Mouse (Mus musculus): Measurements from ENCODE around the gene Fam213b. TPM values are rescaled to one million over a fixed set of nuclear protein-coding genes. Genes with fewer than 3 reads are reported as not detected.

Gene Fam213b
- polyA plus RNA-seq, 1 experiment from 2014 or later = 62.9 TPM

GRCm38 (mm10) chr4:154911644-154912043 is 12.7 kb upstream of the Fam213b start:
- Histone ChIP-seq H3K27me3 (ENCODE audit: control insufficient read depth, insufficient read depth, low read length) (no peaks in the 10 kb centered on the region), H3K36me3 (ENCODE audit: control insufficient read depth, insufficient read depth) (no peaks in the 10 kb centered on the region), H3K4me3 (ENCODE audit: low read length) (no peak overlapping the region), H3K4me2 (ENCODE audit: low read depth, low read length) (no peak overlapping the region), H3K9me3 (replicated peaks; ENCODE audit: control insufficient read depth, low read length) (no peaks in the 10 kb centered on the region), H3K9ac (ENCODE audit: low read length) (no peak overlapping the region), H3K27ac (ENCODE audit: low read length) (no peak overlapping the region), H3K4me1 (ENCODE audit: control insufficient read depth, insufficient read depth, low read length) (0 out of 2 replicates have a peak, but pooled peaks cover 3% of the 10 kb centered on the region)
- no peak for ATAC-seq (replicated peaks; ENCODE audit: extremely low read depth, insufficient read depth, low FRiP score)
- 51% methylated on average over 2 of the region's 2 CpGs for WGBS

- Histone ChIP-seq H3K9ac (ENCODE audit: low read length) (no peak overlapping the region), H3K27me3 (ENCODE audit: control insufficient read depth, insufficient read depth, low read length) (no peaks in the 10 kb centered on the region), H3K4me1 (ENCODE audit: control insufficient read depth, insufficient read depth, low read length) (0 out of 2 replicates have a peak, but pooled peaks cover 3% of the 10 kb centered on the region), H3K27ac (ENCODE audit: low read length) (no peak overlapping the region), H3K9me3 (replicated peaks; ENCODE audit: control insufficient read depth, low read length) (no peaks in the 10 kb centered on the region), H3K4me3 (ENCODE audit: low read length) (no peak overlapping the region), H3K4me2 (ENCODE audit: low read depth, low read length) (no peak overlapping the region), H3K36me3 (ENCODE audit: control insufficient read depth, insufficient read depth) (no peaks in the 10 kb centered on the region)
- no peak for ATAC-seq (replicated peaks; ENCODE audit: extremely low read depth, insufficient read depth, low FRiP score)
- 28% methylated on average over 15 of the region's 15 CpGs for WGBS
Observed at GRCm38 (mm10) chr4:154910606-154911522, 11.9 kb upstream of the Fam213b start.

GRCm38 (mm10) chr4:154908490-154908889 is 9.6 kb upstream of the Fam213b start:
- WGBS = 74% methylated on average over 5 of the region's 5 CpGs
- no peak for ATAC-seq (replicated peaks; ENCODE audit: extremely low read depth, insufficient read depth, low FRiP score)

GRCm38 (mm10) chr4:154907833-154908232 is 8.9 kb upstream of the Fam213b start:
- Histone ChIP-seq H3K9ac (ENCODE audit: low read length) (peak overlapping the region; percentile 34), H3K4me3 (ENCODE audit: low read length) (no peak overlapping the region), H3K27ac (ENCODE audit: low read length) (no peak overlapping the region), H3K4me1 (ENCODE audit: control insufficient read depth, insufficient read depth, low read length) (0 out of 2 replicates have a peak, but pooled peaks cover 4% of the 10 kb centered on the region), H3K9me3 (replicated peaks; ENCODE audit: control insufficient read depth, low read length) (no peaks in the 10 kb centered on the region), H3K27me3 (ENCODE audit: control insufficient read depth, insufficient read depth, low read length) (no peaks in the 10 kb centered on the region), H3K4me2 (ENCODE audit: low read depth, low read length) (peak overlapping the region; percentile 23; the same call in 1 of the 2 replicates), H3K36me3 (ENCODE audit: control insufficient read depth, insufficient read depth) (no peaks in the 10 kb centered on the region)
- peak; percentile 56; the same call in 1 of the 2 replicates for ATAC-seq (replicated peaks; ENCODE audit: extremely low read depth, insufficient read depth, low FRiP score)
- WGBS = 40% methylated on average over 17 of the region's 17 CpGs

More at GRCm38 (mm10) chr4:154908490-154908889, 9.6 kb upstream of the Fam213b start:
- H3K4me2 ChIP-seq (ENCODE audit: low read depth, low read length) = no peak overlapping the region
- 0 out of 2 replicates have a peak, but pooled peaks cover 4% of the 10 kb centered on the region for H3K4me1 ChIP-seq (ENCODE audit: control insufficient read depth, insufficient read depth, low read length)
- no peaks in the 10 kb centered on the region for H3K9me3 ChIP-seq (replicated peaks; ENCODE audit: control insufficient read depth, low read length)
- H3K4me3 ChIP-seq (ENCODE audit: low read length) = no peak overlapping the region
- no peaks in the 10 kb centered on the region for H3K27me3 ChIP-seq (ENCODE audit: control insufficient read depth, insufficient read depth, low read length)
- H3K9ac ChIP-seq (ENCODE audit: low read length) = no peak overlapping the region
- no peaks in the 10 kb centered on the region for H3K36me3 ChIP-seq (ENCODE audit: control insufficient read depth, insufficient read depth)
- H3K27ac ChIP-seq (ENCODE audit: low read length) = no peak overlapping the region

- Histone ChIP-seq H3K27me3 (ENCODE audit: control insufficient read depth, insufficient read depth, low read length) (no peaks in the 10 kb centered on the region), H3K9me3 (replicated peaks; ENCODE audit: control insufficient read depth, low read length) (no peaks in the 10 kb centered on the region), H3K9ac (ENCODE audit: low read length) (peak overlapping the region; percentile 50), H3K4me3 (ENCODE audit: low read length) (peak overlapping the region; percentile 51), H3K27ac (ENCODE audit: low read length) (0 out of 2 replicates have a peak overlapping the region, but pooled peaks have one; percentile 29), H3K4me2 (ENCODE audit: low read depth, low read length) (peak overlapping the region; percentile 71), H3K36me3 (ENCODE audit: control insufficient read depth, insufficient read depth) (no peaks in the 10 kb centered on the region), H3K4me1 (ENCODE audit: control insufficient read depth, insufficient read depth, low read length) (peaks cover 6% of the 10 kb centered on the region)
- peak; percentile 87 for ATAC-seq (replicated peaks; ENCODE audit: extremely low read depth, insufficient read depth, low FRiP score)
- WGBS = 1% methylated on average over 16 of the region's 16 CpGs
Observed at GRCm38 (mm10) chr4:154904185-154905071, 5.5 kb upstream of the Fam213b start.

GRCm38 (mm10) chr4:154902371-154902770 is 3.4 kb upstream of the Fam213b start:
- H3K4me3 ChIP-seq (ENCODE audit: low read length) = no peak overlapping the region
- no peak overlapping the region for H3K9ac ChIP-seq (ENCODE audit: low read length)
- H3K9me3 ChIP-seq (replicated peaks; ENCODE audit: control insufficient read depth, low read length) = no peaks in the 10 kb centered on the region
- ATAC-seq (replicated peaks; ENCODE audit: extremely low read depth, insufficient read depth, low FRiP score) = no peak
- WGBS = 82% methylated on average over 2 of the region's 2 CpGs
- no peak overlapping the region for H3K4me2 ChIP-seq (ENCODE audit: low read depth, low read length)
- H3K27me3 ChIP-seq (ENCODE audit: control insufficient read depth, insufficient read depth, low read length) = no peaks in the 10 kb centered on the region
- peaks cover 12% of the 10 kb centered on the region for H3K4me1 ChIP-seq (ENCODE audit: control insufficient read depth, insufficient read depth, low read length)
- no peaks in the 10 kb centered on the region for H3K36me3 ChIP-seq (ENCODE audit: control insufficient read depth, insufficient read depth)
- H3K27ac ChIP-seq (ENCODE audit: low read length) = no peak overlapping the region

GRCm38 (mm10) chr4:154897676-154898465 is 1.1 kb downstream of the Fam213b start:
- Histone ChIP-seq H3K9ac (ENCODE audit: low read length) (peak overlapping the region; percentile 83), H3K36me3 (ENCODE audit: control insufficient read depth, insufficient read depth) (no peaks in the 10 kb centered on the region), H3K9me3 (replicated peaks; ENCODE audit: control insufficient read depth, low read length) (no peaks in the 10 kb centered on the region), H3K4me3 (ENCODE audit: low read length) (peak overlapping the region; percentile 72), H3K27me3 (ENCODE audit: control insufficient read depth, insufficient read depth, low read length) (peaks cover 2% of the 10 kb centered on the region; the same call in 1 of the 2 replicates), H3K4me1 (ENCODE audit: control insufficient read depth, insufficient read depth, low read length) (peaks cover 10% of the 10 kb centered on the region), H3K27ac (ENCODE audit: low read length) (no peak overlapping the region), H3K4me2 (ENCODE audit: low read depth, low read length) (peak overlapping the region; percentile 96)
- ATAC-seq (replicated peaks; ENCODE audit: extremely low read depth, insufficient read depth, low FRiP score) = no peak
- WGBS = 63% methylated on average over 6 of the region's 6 CpGs

- no peaks in the 10 kb centered on the region for H3K9me3 ChIP-seq (replicated peaks; ENCODE audit: control insufficient read depth, low read length)
- no peaks in the 10 kb centered on the region for H3K36me3 ChIP-seq (ENCODE audit: control insufficient read depth, insufficient read depth)
- no peak overlapping the region for H3K9ac ChIP-seq (ENCODE audit: low read length)
- no peak for ATAC-seq (replicated peaks; ENCODE audit: extremely low read depth, insufficient read depth, low FRiP score)
- H3K4me2 ChIP-seq (ENCODE audit: low read depth, low read length) = no peak overlapping the region
- H3K4me1 ChIP-seq (ENCODE audit: control insufficient read depth, insufficient read depth, low read length) = peaks cover 10% of the 10 kb centered on the region
- H3K27ac ChIP-seq (ENCODE audit: low read length) = no peak overlapping the region
- peaks cover 2% of the 10 kb centered on the region; the same call in 1 of the 2 replicates for H3K27me3 ChIP-seq (ENCODE audit: control insufficient read depth, insufficient read depth, low read length)
- no peak overlapping the region for H3K4me3 ChIP-seq (ENCODE audit: low read length)
- WGBS = 73% methylated on average over 5 of the region's 5 CpGs
Observed at GRCm38 (mm10) chr4:154895549-154895948, 3.4 kb downstream of the Fam213b start.

Measured in heart, embryonic 16.5 days (tissue).